Mouse (Mus musculus) regulatory T cell (primary cell): ENCODE results near the gene Dda1.

Experiments
- in situ Hi-C: fragments of 300-600 bp; cut with MboI, MseI; formaldehyde crosslinking; loops from one replicate; pipeline ENCODE4 v1.15.1; 2025; ENCODE audit warnings: high pct_unique_total_duplicates

Dda1 gene

DNA sequence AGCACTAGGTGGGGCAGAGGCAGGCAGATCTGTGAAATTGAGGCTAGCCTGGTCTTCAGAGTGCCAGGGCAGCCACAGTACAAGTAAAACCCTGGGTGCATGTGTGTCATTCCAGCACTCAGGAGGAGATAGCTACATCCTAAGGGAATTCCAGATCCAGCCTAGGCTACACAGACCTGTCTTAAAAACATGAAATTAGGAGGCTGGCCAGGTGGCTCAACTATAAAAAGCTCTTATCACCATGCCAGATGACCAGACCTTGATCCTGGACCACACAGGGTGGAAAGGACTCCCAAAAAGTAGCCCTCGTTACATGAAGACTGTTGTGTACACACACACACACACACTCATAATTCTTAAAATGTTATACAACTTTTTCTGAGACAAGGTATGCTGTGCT is 998 bp upstream of the Dda1 start:
- in situ Hi-C loops, result loop anchor here (5.0 kb wide), 1 partner anchor 61 kb away; the partner anchor contains the start of gene Ankle1

DNA sequence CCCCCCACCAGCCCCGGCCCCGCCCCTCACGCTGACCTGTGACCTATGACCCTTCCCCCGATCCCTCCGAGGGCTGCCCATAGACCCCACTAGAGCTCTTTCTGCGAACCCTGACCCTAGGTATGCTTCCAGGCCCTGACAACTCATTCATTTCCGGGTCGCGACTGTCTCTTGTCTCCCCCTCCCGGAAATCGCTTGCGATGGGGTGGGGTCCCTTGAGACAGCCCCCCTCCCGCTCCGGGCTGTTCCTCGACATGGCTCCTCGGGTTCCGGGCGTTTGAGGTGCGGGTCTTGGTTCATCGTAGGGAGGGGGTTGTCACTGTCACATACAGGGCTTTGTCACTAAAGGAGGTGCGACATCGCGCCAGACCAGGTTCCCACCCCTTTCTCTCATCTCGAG is 412 bp downstream of the Dda1 start:
- in situ Hi-C loops, result loop anchor here (5.0 kb wide), 1 partner anchor 62 kb away; the partner anchor contains the start of gene Ankle1

DNA sequence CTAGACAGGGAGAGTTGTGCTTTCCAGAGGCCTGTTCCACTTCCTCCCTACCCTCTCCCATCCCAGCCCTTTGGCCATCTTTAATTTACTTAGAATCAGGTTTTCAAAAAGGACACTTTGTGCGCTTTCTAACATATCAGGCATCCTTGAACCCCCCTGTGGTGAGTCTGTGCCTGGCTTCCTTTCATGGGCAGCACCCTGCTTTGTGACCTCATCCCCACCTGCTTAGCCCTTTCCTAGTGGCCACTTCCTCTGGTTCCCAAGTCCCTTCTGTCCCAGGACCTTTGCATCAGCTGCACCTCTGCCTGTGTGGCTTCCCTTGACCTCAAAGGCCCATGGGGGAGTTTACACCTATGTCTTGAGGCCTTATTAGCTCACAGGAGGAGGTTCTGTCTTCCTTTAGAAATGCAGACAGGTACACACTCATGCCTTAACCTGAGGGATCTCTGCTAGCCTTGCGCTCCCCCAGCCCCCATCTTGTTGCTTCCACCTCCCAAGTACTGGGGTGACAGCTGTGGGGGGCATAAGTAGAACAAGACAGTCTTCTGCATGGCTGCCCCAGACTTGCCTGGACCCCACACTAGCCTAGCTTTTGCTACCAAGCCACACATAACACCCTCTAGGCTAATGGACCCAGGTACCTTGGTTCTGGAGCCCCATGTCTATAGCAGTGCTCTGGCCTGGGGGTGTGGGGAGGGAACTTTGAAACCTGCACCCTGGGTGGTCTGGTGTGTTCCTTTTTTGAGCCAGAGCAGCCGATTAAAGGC is 1.3 kb downstream of the Dda1 start:
- in situ Hi-C loops, result no loop called here

DNA sequence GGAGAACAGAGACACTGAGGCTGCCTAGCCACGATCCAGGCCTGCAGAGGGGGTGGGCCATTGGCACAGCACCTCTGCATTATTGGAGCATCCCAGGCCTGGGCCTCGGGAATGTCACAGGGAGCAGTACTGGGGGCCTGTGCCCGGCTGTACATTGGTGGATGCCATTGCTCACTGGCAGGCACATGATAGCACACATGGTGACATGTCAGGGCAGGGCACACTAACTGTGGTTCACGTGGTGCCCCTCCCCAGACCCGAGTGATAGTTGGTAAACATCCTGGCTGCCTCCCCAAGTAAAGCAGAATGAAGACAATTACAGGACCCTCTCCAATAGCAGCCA is 1.9 kb downstream of the Dda1 start:
- in situ Hi-C loops, result no loop called here

DNA sequence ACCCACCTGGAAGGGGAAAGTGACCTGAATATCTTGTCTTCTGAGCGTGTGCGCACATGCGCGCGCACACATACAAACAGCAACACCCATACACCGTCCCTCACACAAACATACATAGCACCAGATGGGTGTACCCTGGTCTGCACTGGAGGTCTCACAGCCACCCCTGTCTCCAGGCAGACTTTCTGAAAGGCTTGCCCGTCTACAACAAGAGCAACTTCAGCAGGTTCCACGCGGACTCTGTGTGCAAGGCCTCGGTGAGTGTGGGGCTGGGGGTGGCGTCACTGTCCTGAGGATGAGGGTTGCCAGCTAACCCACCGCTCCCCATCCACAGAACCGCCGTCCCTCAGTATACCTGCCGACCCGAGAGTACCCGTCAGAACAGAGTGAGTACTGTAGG is 2.9 kb downstream of the Dda1 start:
- in situ Hi-C loops, result no loop called here

DNA sequence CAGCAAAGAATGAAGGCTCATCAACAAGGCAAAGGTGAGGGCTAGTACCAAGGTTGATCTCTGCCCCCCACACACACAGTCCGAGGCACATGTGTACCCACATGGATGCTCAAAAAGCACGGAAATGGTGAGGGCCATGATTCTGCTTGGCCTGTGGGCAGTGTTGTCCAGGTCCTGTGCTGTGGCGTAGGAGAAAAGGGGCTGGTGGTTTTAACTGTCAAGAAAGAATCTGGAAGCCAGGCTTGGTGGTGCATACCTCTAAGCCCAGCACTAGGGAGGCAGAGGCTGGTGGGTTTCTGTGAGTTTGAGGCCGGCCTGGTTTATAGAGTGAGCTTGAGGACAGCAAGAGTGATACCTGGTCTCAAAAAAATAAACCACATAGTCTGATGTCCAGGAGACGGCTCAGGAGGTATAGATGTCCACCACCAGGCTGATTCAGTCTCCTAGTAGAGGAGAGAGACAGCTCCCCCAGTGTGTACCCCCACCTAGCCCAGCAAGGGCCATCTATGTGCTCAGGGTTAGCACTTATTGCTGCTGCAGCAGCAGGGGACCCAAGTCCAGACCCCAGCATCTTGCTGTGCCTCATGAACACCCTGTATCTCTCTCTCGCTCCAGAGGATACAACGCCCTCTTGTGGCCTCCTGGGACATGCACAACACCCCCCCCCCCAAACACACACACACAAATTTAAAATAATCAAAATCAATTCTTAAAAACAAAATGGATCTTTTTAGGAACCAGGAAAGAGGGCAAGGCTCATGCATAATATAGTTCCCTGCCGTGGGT is 3.8 kb downstream of the Dda1 start:
- in situ Hi-C loops, result no loop called here

DNA sequence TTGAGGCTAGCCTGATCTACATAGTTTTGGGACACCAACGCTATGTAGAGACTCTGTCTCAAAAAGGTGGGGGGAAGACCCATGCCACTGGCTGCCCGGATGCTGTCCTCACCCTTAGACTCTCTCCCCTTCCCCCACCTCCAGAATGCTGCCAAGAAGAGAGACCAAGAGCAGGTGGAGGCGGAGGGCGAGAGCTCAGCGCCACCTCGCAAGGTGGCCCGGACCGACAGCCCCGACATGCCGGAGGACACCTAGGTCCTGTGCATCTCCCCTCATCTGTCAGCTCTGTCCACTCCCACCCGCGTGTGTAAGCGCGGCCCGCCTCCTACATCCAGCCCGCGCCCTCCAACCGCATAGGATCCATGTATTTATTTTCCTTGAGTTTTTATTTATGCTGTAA is 5.3 kb downstream of the Dda1 start:
- in situ Hi-C loops, result no loop called here

DNA sequence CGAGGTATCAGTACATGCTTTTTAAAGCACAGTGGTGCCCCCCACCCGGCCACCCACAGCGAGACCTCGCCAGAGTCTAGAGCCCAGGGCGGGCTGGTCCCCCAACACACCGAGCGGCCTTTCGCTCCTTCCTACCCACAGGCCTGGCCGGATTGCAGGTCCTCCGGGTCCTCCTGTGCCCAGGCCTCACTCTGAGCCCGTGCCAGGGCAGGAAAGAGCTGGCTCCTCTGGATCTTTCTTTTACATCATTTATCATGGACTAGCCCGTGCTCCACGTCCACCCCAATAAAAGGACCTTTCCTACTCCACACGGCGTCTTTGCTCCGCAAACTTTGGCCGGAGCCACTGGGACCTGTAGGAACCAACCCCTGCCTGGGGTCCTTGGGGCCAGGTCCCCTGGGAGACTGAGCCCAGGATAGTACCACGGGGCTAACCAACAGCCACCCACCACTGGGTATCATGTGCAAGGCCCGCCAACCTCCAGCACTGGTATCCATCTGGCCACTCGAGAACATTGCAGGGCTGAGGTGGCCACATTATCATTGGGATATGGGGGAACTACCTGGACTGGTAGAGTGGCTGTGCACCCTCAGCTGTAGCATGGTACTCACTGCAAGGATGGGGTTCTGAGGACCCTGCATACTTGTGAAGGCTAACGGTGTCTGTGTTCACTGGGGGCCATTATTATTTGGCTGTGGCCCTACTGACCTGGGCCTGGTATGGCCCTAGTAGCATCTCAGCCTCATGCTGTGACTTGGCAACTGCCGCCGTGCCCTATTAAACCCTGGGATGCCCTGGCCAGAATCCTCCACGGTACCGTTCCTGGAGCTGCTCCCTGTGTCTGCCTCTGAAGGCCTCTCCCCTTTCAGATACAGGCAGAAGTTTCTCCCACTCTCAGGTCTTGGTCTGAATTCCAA is 6.0 kb downstream of the Dda1 start:
- in situ Hi-C loops, result loop anchor here (25.0 kb wide), 1 partner anchor 662 kb away; the partner anchor contains the start of gene Tpm4

DNA sequence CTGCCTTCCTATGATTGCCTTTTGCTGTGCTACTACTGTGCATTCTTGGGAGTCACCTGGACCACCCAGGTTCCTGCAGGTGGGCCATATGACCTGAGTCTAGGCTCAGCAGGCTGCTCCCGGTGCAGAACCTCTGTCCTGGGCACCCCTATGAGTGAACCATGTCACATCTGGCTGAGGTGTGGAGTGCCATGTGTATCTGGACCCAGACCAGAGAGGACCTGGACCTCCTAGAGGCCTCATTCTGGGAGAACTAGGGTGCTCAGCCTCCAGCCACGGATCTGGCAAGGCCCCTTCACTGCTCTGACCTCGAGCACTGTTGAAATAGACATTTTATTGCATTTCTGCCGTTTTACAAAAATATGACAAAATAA is 6.7 kb downstream of the Dda1 start:
- in situ Hi-C loops, result loop anchor here (25.0 kb wide), 1 partner anchor 662 kb away; the partner anchor contains the start of gene Tpm4

DNA sequence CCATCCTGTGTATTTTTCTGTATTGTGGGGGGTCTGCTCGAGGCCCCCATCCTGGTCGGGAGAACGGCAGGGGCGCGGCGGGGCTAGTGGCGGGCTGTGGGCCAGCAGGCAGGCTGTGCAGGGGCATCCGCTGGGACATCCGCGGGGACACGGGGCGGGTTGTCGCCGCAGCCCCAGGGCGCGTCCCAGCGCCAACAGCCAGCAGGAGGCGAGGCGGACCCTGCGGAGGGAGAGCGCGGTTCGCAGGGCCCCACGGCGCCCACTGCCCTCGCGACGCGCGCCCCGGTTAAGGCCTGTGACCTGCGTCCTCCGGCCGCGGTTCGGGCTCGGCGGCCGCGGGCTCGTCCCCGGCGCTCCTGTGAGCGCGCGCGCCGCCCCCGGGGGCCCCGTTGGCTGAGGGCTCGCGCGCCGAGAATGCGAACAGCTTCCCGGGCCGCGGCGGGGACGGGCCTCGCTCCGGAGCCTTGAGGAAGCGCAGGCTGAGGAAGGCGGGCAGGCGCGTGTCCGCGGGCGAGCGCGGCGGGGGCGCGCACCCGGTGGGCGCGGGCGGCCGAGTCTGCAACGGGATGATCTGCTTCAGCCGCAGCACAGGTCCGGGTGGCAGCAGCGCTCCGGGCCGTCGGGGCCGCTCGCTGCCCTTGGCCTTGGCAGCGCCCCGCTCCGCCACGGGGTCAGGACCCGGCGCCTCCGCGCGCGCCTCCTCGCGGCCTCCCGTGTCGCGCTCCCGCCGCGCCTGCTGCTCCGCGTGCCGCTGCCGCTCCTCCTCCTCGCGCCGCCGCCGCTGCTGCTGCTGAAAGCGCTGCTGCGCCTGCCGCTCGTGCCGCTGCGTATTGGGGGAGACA is 7.3 kb downstream of the Dda1 start:
- in situ Hi-C loops, result loop anchor here (25.0 kb wide), 1 partner anchor 661 kb away; the partner anchor contains the start of gene Tpm4

DNA sequence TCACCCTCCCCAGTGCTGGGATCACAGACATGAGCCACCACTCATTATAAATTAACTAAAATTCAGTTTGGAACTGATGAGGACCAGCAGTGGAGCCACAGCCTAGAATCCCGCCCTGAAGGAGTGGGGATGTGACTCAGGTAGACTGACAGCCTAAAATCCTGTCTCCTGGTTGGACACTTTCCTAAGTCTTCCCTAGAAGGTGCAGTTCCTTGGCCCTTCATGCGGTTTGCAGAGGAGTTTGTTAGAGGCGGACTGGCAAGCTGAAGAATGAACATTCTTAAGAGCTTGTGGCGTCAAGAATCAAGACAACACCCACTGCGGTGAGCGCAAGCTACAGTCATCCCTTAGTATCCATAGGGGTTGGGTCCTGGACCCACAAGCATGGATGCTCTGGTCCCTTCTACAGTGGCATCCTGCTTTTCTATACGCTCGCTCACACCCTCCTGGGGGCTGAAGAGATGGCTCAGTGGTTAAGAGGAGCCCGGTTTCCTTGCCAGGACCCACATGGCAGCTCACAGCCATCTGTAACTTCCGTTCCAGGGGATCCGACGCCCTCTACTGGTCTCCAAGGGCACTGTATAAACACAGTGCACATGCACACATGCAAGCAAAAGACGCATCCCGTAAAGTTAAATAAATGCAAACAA is 8.3 kb downstream of the Dda1 start:
- in situ Hi-C loops, result loop anchor here (25.0 kb wide), 1 partner anchor 660 kb away; the partner anchor contains the start of gene Tpm4

DNA sequence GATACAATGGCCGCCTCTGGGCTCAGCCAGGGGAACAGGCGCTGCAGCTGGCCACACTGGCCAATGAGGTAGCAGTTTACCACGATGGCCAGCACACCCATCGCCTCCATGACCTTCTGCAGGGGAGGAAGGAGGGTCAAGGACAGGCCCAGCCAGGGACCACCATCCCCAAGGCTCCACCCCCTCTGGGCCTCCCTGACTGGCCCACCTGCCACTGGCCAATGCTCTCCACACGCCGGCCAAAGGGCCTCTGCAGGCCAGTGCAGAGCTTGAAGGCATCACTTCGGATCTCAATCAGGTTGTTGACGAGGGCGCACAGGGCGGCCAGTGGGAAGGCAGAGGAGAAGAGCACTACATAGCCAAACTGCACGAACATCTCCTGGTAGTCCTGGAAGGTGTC is 9.9 kb downstream of the Dda1 start:
- in situ Hi-C loops, result loop anchor here (25.0 kb wide), 1 partner anchor 658 kb away; the partner anchor contains the start of gene Tpm4

DNA sequence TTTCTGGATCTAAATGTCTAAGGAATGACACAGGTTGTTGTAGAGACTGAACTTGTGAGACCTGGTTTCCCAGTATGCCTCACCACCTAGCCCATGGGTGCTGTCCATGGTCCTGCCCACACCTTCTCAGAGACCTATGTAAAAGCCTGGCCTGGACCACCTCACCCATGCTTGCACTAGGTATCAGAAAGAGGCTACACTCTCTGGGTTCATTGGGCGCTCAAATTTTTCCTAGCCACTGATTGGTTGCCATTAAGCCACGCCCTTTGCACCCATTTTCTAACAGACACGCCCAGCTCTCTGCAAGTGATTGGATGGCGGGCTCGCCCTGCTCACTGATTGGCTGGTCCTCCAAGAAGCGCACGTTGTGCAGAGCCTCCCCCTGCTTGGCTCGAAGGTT is 14.9 kb downstream of the Dda1 start:
- in situ Hi-C loops, result loop anchor here (10.0 to 25.0 kb wide), 2 partner anchors 653 to 709 kb away; partner anchors contain the start of genes Pik3r2 and Tpm4

DNA sequence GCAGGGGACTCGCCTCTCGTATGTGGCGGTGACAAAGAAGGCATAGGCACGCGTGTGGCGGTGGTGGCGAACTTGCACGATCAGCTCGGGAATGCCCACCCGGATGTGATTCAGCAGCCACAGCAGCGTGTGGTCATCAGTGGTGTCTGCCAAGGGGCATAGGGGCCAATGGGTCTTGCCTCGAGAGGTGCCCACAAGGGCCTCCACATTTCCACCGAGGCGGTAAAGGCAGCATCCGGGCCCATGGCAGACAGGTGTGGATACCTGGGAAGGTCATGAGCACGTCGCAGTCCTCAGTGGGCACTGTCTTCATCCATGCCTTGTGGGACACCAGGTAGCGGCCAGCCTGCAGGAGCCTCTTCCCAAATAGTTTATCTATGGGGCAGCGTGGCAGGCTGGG is 15.7 kb downstream of the Dda1 start:
- in situ Hi-C loops, result loop anchor here (5.0 to 25.0 kb wide), 3 partner anchors 587 to 710 kb away; partner anchors contain the start of genes Pik3r2, Rpl18a and Tpm4

DNA sequence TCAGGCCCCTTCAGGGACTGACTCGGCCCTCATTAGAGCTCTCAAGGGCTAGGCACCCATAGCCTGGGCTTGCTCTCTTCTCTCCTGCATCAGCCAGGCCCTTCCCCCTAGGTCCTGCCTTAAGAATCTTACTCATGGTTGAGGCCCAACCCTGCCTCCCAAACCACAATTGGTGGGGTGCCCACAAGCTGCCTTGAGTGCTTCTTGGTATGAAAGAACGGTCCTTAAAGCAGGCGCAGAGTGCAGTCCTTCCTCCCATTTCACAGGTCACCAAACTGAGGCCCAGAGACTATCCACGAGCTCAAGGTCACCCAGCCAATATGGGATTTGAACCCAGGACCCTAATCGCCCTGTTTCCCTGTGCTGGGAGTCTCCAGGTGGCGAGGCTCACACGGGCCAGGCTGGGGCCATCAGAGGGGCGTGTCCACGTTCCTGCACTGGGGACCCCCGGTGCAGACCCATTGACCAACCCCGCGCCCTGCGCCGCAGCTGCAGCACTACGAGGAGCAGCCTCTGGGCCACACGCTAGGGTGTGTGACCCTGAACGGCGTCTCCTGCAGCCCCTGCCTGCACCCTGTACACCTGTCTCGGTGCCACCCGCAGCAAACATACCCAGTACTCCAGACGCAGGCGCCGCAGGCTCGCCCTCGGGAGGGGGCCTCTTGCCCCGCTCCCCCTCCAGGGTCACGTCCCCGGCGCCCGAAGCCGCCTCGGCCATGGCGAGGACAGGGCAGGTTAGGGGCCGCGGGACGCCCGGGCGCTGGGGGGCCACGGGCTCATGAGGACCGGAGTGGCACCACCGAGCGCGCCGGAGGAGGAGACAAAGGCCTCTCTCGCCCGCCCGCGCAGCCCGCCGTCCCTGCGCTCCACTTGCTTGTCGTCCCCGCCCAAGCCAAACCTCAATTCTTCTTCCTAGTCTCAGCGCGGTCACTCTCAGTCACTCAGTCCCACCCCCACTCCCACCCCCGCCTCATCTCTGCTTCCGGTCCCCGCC is 16.4 kb downstream of the Dda1 start, which contains the start of gene Ano8:
Ano8 (minus strand) TSS at position 822 of the 994 bp plus-strand sequence.
- in situ Hi-C loops, result loop anchor here (5.0 to 25.0 kb wide), 3 partner anchors 588 to 711 kb away; partner anchors contain the start of genes Pik3r2, Rpl18a and Tpm4

DNA sequence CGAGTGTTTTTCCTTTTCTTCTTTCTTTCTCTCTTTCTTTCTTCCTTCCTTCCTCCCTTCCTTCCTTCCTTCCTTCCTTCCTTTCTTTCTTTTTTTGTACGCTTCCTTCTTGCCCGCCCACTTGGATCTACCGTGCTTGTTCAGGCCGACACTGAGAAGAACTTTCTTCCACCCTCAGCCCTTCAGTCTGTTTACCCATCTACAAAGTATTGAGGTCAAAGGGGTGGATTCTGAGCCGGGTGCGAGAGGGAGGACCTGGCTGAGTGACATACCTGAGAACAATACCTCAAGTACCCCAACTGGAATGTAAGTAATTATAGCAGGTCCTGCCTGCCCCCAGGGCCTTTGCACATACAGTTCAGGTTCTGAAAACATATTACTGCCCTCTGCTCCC is 17.1 kb downstream of the Dda1 start:
- in situ Hi-C loops, result loop anchor here (5.0 to 25.0 kb wide), 3 partner anchors 589 to 711 kb away; partner anchors contain the start of genes Pik3r2, Rpl18a and Tpm4

DNA sequence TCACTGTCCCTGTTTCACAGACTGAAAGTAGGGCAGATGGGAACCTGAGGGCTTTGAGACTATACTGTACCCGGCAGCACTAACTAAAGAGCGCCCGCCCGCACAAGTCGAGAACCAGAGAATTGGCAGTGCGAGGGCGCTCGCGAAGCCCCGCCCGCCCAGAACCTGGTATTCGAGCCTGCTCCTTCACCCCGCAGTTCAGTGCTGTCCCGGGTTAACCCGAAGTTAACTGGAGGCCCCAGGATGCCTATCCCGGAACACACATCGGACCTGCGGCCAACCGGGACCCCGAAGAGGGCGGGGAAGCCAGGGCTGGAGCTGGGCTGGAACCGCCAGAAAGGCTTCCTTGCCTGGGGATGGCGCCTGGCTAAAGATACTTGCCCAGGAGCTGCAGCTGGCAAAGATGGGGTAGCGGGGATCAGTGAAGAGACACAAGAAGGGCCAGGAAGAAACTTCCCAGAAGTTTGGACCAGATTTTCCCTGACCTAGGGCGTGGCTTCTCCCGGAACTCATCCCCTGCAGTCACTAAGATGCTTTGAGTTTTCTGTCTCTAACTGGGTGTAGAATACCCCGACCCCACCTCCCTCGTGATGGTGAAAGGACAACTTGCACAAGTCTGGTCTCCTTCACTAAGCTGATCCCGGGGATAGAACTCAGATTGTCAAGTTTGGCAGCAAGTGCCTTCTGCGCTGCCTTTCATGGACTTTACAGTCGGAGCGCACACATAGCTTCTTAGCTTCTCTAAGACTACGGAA is 18.9 kb downstream of the Dda1 start, which contains the start of gene Gtpbp3:
Gtpbp3 (plus strand) TSS at position 413 of the 755 bp plus-strand sequence.
- in situ Hi-C loops, result loop anchor here (5.0 to 25.0 kb wide), 3 partner anchors 591 to 713 kb away; partner anchors contain the start of genes Pik3r2, Rpl18a and Tpm4
